Mouse (Mus musculus) CH12.LX (cell line): Measurements from ENCODE around the gene C77080. TPM values are rescaled to one million over a fixed set of nuclear protein-coding genes. Genes with fewer than 3 reads are reported as not detected.

Experiments
- DNase-seq: peaks from one replicate; pipeline ENCODE4 v3.0.0-alpha.2; 2013; ENCODE audit errors: extremely low read depth
- H3K27ac ChIP-seq: 2 replicates; pipeline ENCODE4 v1.5.1; 2012; ENCODE audit warnings: low read depth, mild to moderate bottlenecking, control low read depth, moderate library complexity; ENCODE audit not compliant: insufficient read depth
- H3K27me3 ChIP-seq: replicated peaks from 2 replicates; pipeline ENCODE3; 2012; ENCODE audit warnings: inconsistent platforms
- H3K36me3 ChIP-seq, 2 experiments: replicated peaks in 1 of 2; 2 replicates each; pipeline versions ENCODE3 to v1.6.1; 2012; ENCODE audit warnings: inconsistent platforms in 1 of 2, low read length in 1 of 2, mild to moderate bottlenecking in 1 of 2, mixed read lengths in 1 of 2, moderate library complexity in 1 of 2; ENCODE audit not compliant: control insufficient read depth in 1 of 2, insufficient read depth in 1 of 2
- H3K4me1 ChIP-seq, 2 experiments: 2 replicates each; pipeline ENCODE4 v1.6.1; 2012; ENCODE audit warnings: inconsistent platforms in 1 of 2, moderate library complexity in 1 of 2; ENCODE audit not compliant: insufficient read depth in 2 of 2, control insufficient read depth in 1 of 2
- H3K4me2 ChIP-seq: 2 replicates; pipeline ENCODE4 v1.6.1; 2012; ENCODE audit warnings: low read depth, mild to moderate bottlenecking, control low read depth; ENCODE audit not compliant: poor library complexity, insufficient read depth, severe bottlenecking
- H3K4me3 ChIP-seq, 3 experiments: fragments of 150-350 bp in 1 of 3; sonication (generic) in 1 of 3; replicated peaks in 1 of 3; 2 replicates each; pipeline versions ENCODE3 to v1.5.1; 2011 to 2012; ENCODE audit warnings: low read depth in 2 of 3, low read length in 2 of 3, mild to moderate bottlenecking in 2 of 3, moderate library complexity in 2 of 3, control low read depth in 1 of 3, improper control_type of control experiment in 1 of 3, inconsistent platforms in 1 of 3, mixed read lengths in 1 of 3; ENCODE audit not compliant: poor library complexity in 1 of 3
- H3K79me2 ChIP-seq: replicated peaks from 2 replicates; pipeline ENCODE4 v1.6.1; 2012; ENCODE audit warnings: mild to moderate bottlenecking, moderate library complexity; ENCODE audit not compliant: control insufficient read depth, poor library complexity, insufficient read depth, severe bottlenecking; ENCODE audit errors: extremely low read depth
- H3K9ac ChIP-seq: 2 replicates; pipeline ENCODE4 v1.6.1; 2012; ENCODE audit warnings: low read depth, mild to moderate bottlenecking, control low read depth, moderate library complexity; ENCODE audit not compliant: insufficient read depth
- H3K9me3 ChIP-seq: replicated peaks from 2 replicates; pipeline ENCODE3; 2012; ENCODE audit warnings: low read length, inconsistent platforms, mixed read lengths
- BHLHE40 ChIP-seq: IDR thresholded peaks from 2 replicates; pipeline ENCODE4 v1.6.1; 2011; ENCODE audit warnings: mild to moderate bottlenecking, low read depth, low read length, improper control_type of control experiment
- CHD2 ChIP-seq: IDR thresholded peaks from 2 replicates; pipeline ENCODE4 v1.6.1; 2011; ENCODE audit warnings: low read length, improper control_type of control experiment
- CTCF ChIP-seq, 2 experiments: IDR thresholded peaks in 1 of 2; conservative IDR thresholded peaks in 1 of 2; 2 replicates each; pipeline ENCODE4 v1.5.1; 2011 to 2012; ENCODE audit warnings: low read depth in 2 of 2, low read length in 2 of 2, improper control_type of control experiment in 1 of 2, inconsistent platforms in 1 of 2, mild to moderate bottlenecking in 1 of 2, moderate library complexity in 1 of 2
- ELF1 ChIP-seq: IDR thresholded peaks from 2 replicates; pipeline ENCODE4 v1.6.1; 2014; ENCODE audit warnings: low read depth, mild to moderate bottlenecking, inconsistent platforms, low read length, improper control_type of control experiment
- EP300 ChIP-seq: IDR thresholded peaks from 2 replicates; pipeline ENCODE4 v1.6.1; 2011; ENCODE audit warnings: low read length, improper control_type of control experiment
- ETS1 ChIP-seq: conservative IDR thresholded peaks from 2 replicates; pipeline ENCODE4 v1.6.1; 2012; ENCODE audit warnings: low read depth, mild to moderate bottlenecking, inconsistent platforms, low read length, improper control_type of control experiment, moderate library complexity
- GABPA ChIP-seq: IDR thresholded peaks from 2 replicates; pipeline ENCODE4 v1.6.1; 2012; ENCODE audit warnings: low read depth, low read length, improper control_type of control experiment, inconsistent platforms; ENCODE audit not compliant: insufficient replicate concordance
- HCFC1 ChIP-seq: IDR thresholded peaks from 2 replicates; pipeline ENCODE4 v1.6.1; 2012; ENCODE audit warnings: low read depth, mild to moderate bottlenecking, inconsistent platforms, low read length, improper control_type of control experiment
- JUN ChIP-seq: IDR thresholded peaks from 2 replicates; pipeline ENCODE4 v1.6.1; 2011; ENCODE audit warnings: low read depth, mild to moderate bottlenecking, low read length, improper control_type of control experiment, moderate library complexity; ENCODE audit not compliant: insufficient read depth
- JUND ChIP-seq: conservative IDR thresholded peaks from 2 replicates; pipeline ENCODE4 v1.6.1; 2011; ENCODE audit warnings: low read depth, low read length, improper control_type of control experiment
- MAFK ChIP-seq: IDR thresholded peaks from 2 replicates; pipeline ENCODE4 v1.6.1; 2011; ENCODE audit warnings: low read length, improper control_type of control experiment; ENCODE audit not compliant: insufficient replicate concordance
- MAX ChIP-seq: IDR thresholded peaks from 2 replicates; pipeline ENCODE4 v1.6.1; 2011; ENCODE audit warnings: low read length, improper control_type of control experiment
- MXI1 ChIP-seq: IDR thresholded peaks from 2 replicates; pipeline ENCODE4 v1.6.1; 2011; ENCODE audit warnings: mild to moderate bottlenecking, low read depth, low read length, improper control_type of control experiment
- MYC ChIP-seq: IDR thresholded peaks from 2 replicates; pipeline ENCODE4 v1.6.1; 2011; ENCODE audit warnings: low read depth, mild to moderate bottlenecking, improper control_type of control experiment, low read length
- NELFE ChIP-seq: IDR thresholded peaks from 2 replicates; pipeline ENCODE4 v1.6.1; 2011; ENCODE audit warnings: low read depth, low read length, improper control_type of control experiment
- NRF1 ChIP-seq: IDR thresholded peaks from 2 replicates; pipeline ENCODE4 v1.6.1; 2014; ENCODE audit warnings: low read depth, mild to moderate bottlenecking, inconsistent platforms, low read length, improper control_type of control experiment, moderate library complexity
- PAX5 ChIP-seq: IDR thresholded peaks from 2 replicates; pipeline ENCODE4 v1.6.1; 2012; ENCODE audit warnings: low read length, inconsistent platforms, mixed read lengths
- POLR2A ChIP-seq: IDR thresholded peaks from 2 replicates; pipeline ENCODE4 v1.6.1; 2011; ENCODE audit warnings: low read depth, mild to moderate bottlenecking, improper control_type of control experiment, low read length
- POLR2AphosphoS2 ChIP-seq: IDR thresholded peaks from 2 replicates; pipeline ENCODE4 v1.6.1; 2011; ENCODE audit warnings: low read depth, low read length, improper control_type of control experiment
- RAD21 ChIP-seq: IDR thresholded peaks from 2 replicates; pipeline ENCODE4 v1.6.1; 2011; ENCODE audit warnings: low read depth, mild to moderate bottlenecking, low read length, improper control_type of control experiment, moderate library complexity
- SMC3 ChIP-seq: IDR thresholded peaks from 2 replicates; pipeline ENCODE4 v1.6.1; 2011; ENCODE audit warnings: low read depth, low read length, improper control_type of control experiment
- TBP ChIP-seq: conservative IDR thresholded peaks from 2 replicates; pipeline ENCODE4 v1.6.1; 2011; ENCODE audit warnings: low read depth, low read length, improper control_type of control experiment
- TCF12 ChIP-seq: IDR thresholded peaks from 2 replicates; pipeline ENCODE4 v1.6.1; 2014; ENCODE audit warnings: low read depth, mild to moderate bottlenecking, inconsistent platforms, low read length, improper control_type of control experiment
- UBTF ChIP-seq: IDR thresholded peaks from 2 replicates; pipeline ENCODE4 v1.6.1; 2012; ENCODE audit warnings: low read depth, mild to moderate bottlenecking, inconsistent platforms, low read length, improper control_type of control experiment, moderate library complexity
- USF1 ChIP-seq: IDR thresholded peaks from 2 replicates; pipeline ENCODE4 v1.6.1; 2014; ENCODE audit warnings: low read depth, mild to moderate bottlenecking, inconsistent platforms, low read length, improper control_type of control experiment
- USF2 ChIP-seq: conservative IDR thresholded peaks from 2 replicates; pipeline ENCODE4 v1.6.1; 2011; ENCODE audit warnings: low read depth, low read length, improper control_type of control experiment
- ZC3H11A ChIP-seq: IDR thresholded peaks from 2 replicates; pipeline ENCODE4 v1.6.1; 2012; ENCODE audit warnings: low read depth, mild to moderate bottlenecking, inconsistent platforms, low read length, improper control_type of control experiment
- ZKSCAN1 ChIP-seq: IDR thresholded peaks from 2 replicates; pipeline ENCODE4 v1.6.1; 2012; ENCODE audit warnings: low read depth, inconsistent platforms, low read length, improper control_type of control experiment, borderline replicate concordance
- ZMIZ1 ChIP-seq: IDR thresholded peaks from 2 replicates; pipeline ENCODE4 v1.6.1; 2012; ENCODE audit warnings: low read depth, mild to moderate bottlenecking, inconsistent platforms, low read length, improper control_type of control experiment
- dilution Hi-C: fragments of 300-500 bp; cut with MboI; formaldehyde crosslinking; loops from 2 replicates; pipeline ENCODE4 v1.14.3; 2020; ENCODE audit warnings: low sequenced_read_pairs; ENCODE audit not compliant: extremely low pct_unique_long_range_greater_than_20kb, extremely low pct_ligation_motif_present
- in situ Hi-C: fragments of 300-500 bp; cut with MboI; formaldehyde crosslinking; loops from 3 replicates; pipeline ENCODE4 v1.14.3; 2019; ENCODE audit warnings: low sequenced_read_pairs, low pct_ligation_motif_present, low pct_unique_long_range_greater_than_20kb, mixed read lengths
- polyA plus RNA-seq: library from polyadenylated mRNA; unstranded; fragments of >175 nt; gene quantifications from 2 replicates; pipeline ENCODE4 v1.2.1, GENCODE M21; 2012; ENCODE audit warnings: low read depth; ENCODE audit not compliant: insufficient read length
- total RNA-seq, 2 experiments: library from RNA; depleted of rRNA; stranded (reverse); fragments of 300-350 nt in 1 of 2; fragments of >200 nt in 1 of 2; gene quantifications; 2 replicates each; pipeline ENCODE4 v1.2.3; 2012 to 2014

Gene C77080
- total and polyA plus RNA-seq, 3 experiments, result 0.38 to 1.1 TPM; not detected in 1

DNA sequence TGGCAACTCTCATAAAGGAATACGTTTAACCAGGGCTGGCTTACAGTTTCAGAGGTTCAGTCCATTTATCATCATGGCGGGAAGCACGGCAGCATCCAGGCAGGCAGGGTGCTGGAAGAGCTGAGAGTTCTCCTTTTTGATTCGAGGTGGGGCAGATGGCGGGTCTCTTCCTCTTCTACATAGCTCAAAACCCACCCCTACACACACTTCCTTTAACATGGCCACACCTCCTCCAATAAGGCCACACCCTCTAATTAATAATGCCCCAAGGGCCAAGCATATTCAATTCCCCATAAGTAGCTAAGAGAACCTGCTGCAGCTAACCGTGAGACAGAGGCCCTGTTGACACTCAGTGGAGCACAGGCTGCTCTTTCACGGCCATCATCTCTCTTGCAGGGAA, 31.6 kb upstream of the C77080 start:
- dilution Hi-C loops (no loop called here), in situ Hi-C loops (no loop called here)
- Histone ChIP-seq H3K9ac (no peak overlapping the region), H3K9me3 (no peaks in the 10 kb centered on the region), H3K4me3 (no peak overlapping the region), H3K27ac (no peak overlapping the region), H3K36me3 (no peaks in the 10 kb centered on the region), H3K27me3 (peaks cover 2% of the 10 kb centered on the region), H3K4me2 (no peak overlapping the region), H3K4me1 (peaks cover 0 to 3% of the 10 kb centered on the region in 2 experiments; a peak in 1 of 4 replicates), H3K79me2 (no peaks in the 10 kb centered on the region)
- TF ChIP-seq USF2, result no peak
- TF ChIP-seq BHLHE40, result no peak
- no peak for TF ChIP-seq TBP
- no peak for TF ChIP-seq ZKSCAN1
- no peak for TF ChIP-seq CTCF (conservative IDR thresholded peaks at IDR 0.05 in 1 of 2, IDR thresholded peaks at IDR 0.05 in 1 of 2; ENCODE audit: low read depth in 2 of 2, low read length in 2 of 2)
- no peak for TF ChIP-seq MXI1
- no peak for TF ChIP-seq RAD21
- TF ChIP-seq EP300, result no peak
- no peak for TF ChIP-seq NRF1
- TF ChIP-seq SMC3, result no peak
- TF ChIP-seq POLR2A, result no peak
- no peak for TF ChIP-seq GABPA
- TF ChIP-seq ETS1, result no peak
- TF ChIP-seq CHD2, result no peak
- no peak for TF ChIP-seq JUND
- TF ChIP-seq ELF1, result no peak
- TF ChIP-seq UBTF, result no peak
- DNase-seq, result no peak

- Histone ChIP-seq H3K4me1 (peaks cover 3% of the 10 kb centered on the region in 2 experiments; a peak in 3 of 4 replicates), H3K36me3 (no peaks in the 10 kb centered on the region), H3K4me3 (no peak overlapping the region), H3K9ac (no peak overlapping the region), H3K27ac (no peak overlapping the region), H3K4me2 (no peak overlapping the region), H3K9me3 (no peaks in the 10 kb centered on the region), H3K79me2 (no peaks in the 10 kb centered on the region), H3K27me3 (peaks cover 9% of the 10 kb centered on the region)
- dilution Hi-C loops, result no loop called here
- no peak for DNase-seq
- TF ChIP-seq POLR2AphosphoS2 (no peak), MYC (no peak), ZC3H11A (no peak), TCF12 (no peak), TBP (no peak), PAX5 (no peak), JUND (no peak), JUN (no peak), HCFC1 (no peak), RAD21 (no peak), ZMIZ1 (no peak), MXI1 (no peak), NELFE (no peak), USF1 (no peak), SMC3 (no peak), ELF1 (no peak), MAFK (no peak), MAX (no peak)
- in situ Hi-C loops, result no loop called here
These were observed 28.5 kb upstream of the C77080 start for GRCm38 (mm10) chr4:129289671-129290070.
